Mouse (Mus musculus) activated CD4-positive, CD25-positive, alpha-beta regulatory T cell (primary cell): ENCODE results near the gene Znrf2. TPM values are rescaled to one million over a fixed set of nuclear protein-coding genes. Genes with fewer than 3 reads are reported as not detected.

Experiments
- polyA plus RNA-seq, 2 experiments: library from polyadenylated mRNA; unstranded; fragments of 100-300 nt; shearing (Covaris generic); gene quantifications; one replicate each; pipeline ENCODE4 v1.2.1; 2017

Gene Znrf2
- 100 to 1,000 TPM; 118 to 159 TPM for polyA plus RNA-seq

DNA sequence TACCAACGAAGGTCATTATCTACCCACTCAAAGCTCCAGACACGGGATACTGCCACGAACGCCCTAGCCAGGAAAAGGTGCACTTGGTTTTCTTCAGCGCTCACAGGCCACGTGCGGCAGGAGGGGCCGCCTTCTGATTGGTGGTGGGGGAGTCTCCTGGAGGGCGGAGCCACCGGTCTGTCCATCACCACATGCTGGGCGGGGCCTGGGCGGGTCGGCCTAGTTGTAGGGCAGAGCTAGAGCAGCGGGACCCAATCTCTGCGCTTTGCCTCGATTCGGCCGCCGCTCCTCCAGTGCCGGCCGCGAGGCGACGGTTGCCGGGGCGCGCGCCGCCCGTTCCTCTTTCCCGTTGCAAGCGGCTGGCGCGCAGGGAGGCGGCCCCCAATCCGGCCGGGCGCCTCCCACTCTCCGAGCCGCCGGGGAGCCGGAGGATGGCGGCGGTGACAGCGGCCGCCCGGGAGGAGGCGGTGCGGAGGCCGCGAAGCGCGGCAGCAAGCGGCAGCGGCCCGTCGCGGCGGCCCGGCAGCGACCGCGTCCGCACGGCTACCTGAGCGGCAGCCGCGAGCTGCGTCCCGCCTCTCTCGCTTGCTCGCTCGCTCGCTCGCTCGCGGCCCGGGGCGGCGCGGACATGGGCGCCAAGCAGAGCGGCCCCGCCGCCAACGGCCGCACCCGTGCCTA, at the start of gene Znrf2:
Znrf2 (plus strand) TSS at position 529 of the 678 bp plus-strand sequence.

Other genes starting within 250 kb of the Znrf2 start
- 1 to 10 TPM; 2.1 to 2.5 TPM for gene Plekha8, start 221.8 kb upstream of the Znrf2 start, polyA plus RNA-seq
- gene Fkbp14, start 219.6 kb upstream of the Znrf2 start, polyA plus RNA-seq, result under 1 TPM in 1 of 2 experiments, not detected in 1; 0.53 TPM
- gene Mturn, start 135.3 kb upstream of the Znrf2 start, polyA plus RNA-seq, result 10 to 100 TPM in 1 of 2 experiments, 1 to 10 TPM in 1; 9.4 to 13.9 TPM
- gene Nod1, start 155.7 kb downstream of the Znrf2 start, polyA plus RNA-seq, result 10 to 100 TPM; 32.7 to 38.3 TPM
- 10 to 100 TPM; 26.2 to 38.5 TPM for gene Ggct, start 176.0 kb downstream of the Znrf2 start, polyA plus RNA-seq
- gene Gars, start 221.1 kb downstream of the Znrf2 start, polyA plus RNA-seq, result 100 to 1,000 TPM in 1 of 2 experiments, 10 to 100 TPM in 1; 83.1 to 107 TPM